Mouse (Mus musculus) cerebellum, adult 9-10 months (tissue): ENCODE data around the gene Pde8b.

ENCODE experiments used
- DNase-seq: peaks from one replicate; pipeline ENCODE4 v3.0.0; 2022

The Pde8b gene

GRCm38 (mm10) chr13:95135326-95136150, 114.6 kb downstream of the Pde8b start:
- no peak for DNase-seq

GRCm38 (mm10) chr13:95131848-95132247, 118.3 kb downstream of the Pde8b start:
- DNase-seq = no peak

- DNase-seq = no peak
Observed at GRCm38 (mm10) chr13:95131041-95131440, 119.1 kb downstream of the Pde8b start.

GRCm38 (mm10) chr13:95127288-95127687, 122.8 kb downstream of the Pde8b start:
- no peak for DNase-seq

GRCm38 (mm10) chr13:95126801-95127200, 123.3 kb downstream of the Pde8b start:
- DNase-seq = no peak

- DNase-seq = no peak
Observed at GRCm38 (mm10) chr13:95125546-95126215, 124.5 kb downstream of the Pde8b start.

GRCm38 (mm10) chr13:95120570-95120969, 129.6 kb downstream of the Pde8b start:
- DNase-seq = no peak

- no peak for DNase-seq
Observed at GRCm38 (mm10) chr13:95113763-95114162, 136.4 kb downstream of the Pde8b start.

GRCm38 (mm10) chr13:95109555-95109954, 140.6 kb downstream of the Pde8b start:
- no peak for DNase-seq

GRCm38 (mm10) chr13:95108035-95108434, 142.1 kb downstream of the Pde8b start:
- DNase-seq = no peak

GRCm38 (mm10) chr13:95104865-95105264, 145.3 kb downstream of the Pde8b start:
- DNase-seq = no peak

- no peak for DNase-seq
Observed at GRCm38 (mm10) chr13:95102985-95103590, 147.0 kb downstream of the Pde8b start.

- no peak for DNase-seq
Observed at GRCm38 (mm10) chr13:95101315-95101714, 148.8 kb downstream of the Pde8b start.

GRCm38 (mm10) chr13:95098931-95099720, 151.0 kb downstream of the Pde8b start:
- DNase-seq = no peak

- no peak for DNase-seq
Observed at GRCm38 (mm10) chr13:95096646-95097045, 153.5 kb downstream of the Pde8b start.

- no peak for DNase-seq
Observed at GRCm38 (mm10) chr13:95095860-95096259, 154.3 kb downstream of the Pde8b start.

- DNase-seq = no peak
Observed at GRCm38 (mm10) chr13:95091546-95092445, 158.3 kb downstream of the Pde8b start.

- no peak for DNase-seq
Observed at GRCm38 (mm10) chr13:95087358-95087787, 162.8 kb downstream of the Pde8b start.

- DNase-seq = no peak
Observed at GRCm38 (mm10) chr13:95086033-95086432, 164.1 kb downstream of the Pde8b start.

- no peak for DNase-seq
Observed at GRCm38 (mm10) chr13:95082611-95083010, 167.5 kb downstream of the Pde8b start.

- no peak for DNase-seq
Observed at GRCm38 (mm10) chr13:95081082-95081481, 169.1 kb downstream of the Pde8b start.

- DNase-seq = no peak
Observed at GRCm38 (mm10) chr13:95078492-95078891, 171.6 kb downstream of the Pde8b start.
